Mouse (Mus musculus): ENCODE measurements around the gene Clec16a. TPM values are rescaled to one million over a fixed set of nuclear protein-coding genes. Genes with fewer than 3 reads are reported as not detected.

Gene Clec16a
- polyA plus RNA-seq, 1 experiment from 2014 or later: 13.9 TPM

DNA sequence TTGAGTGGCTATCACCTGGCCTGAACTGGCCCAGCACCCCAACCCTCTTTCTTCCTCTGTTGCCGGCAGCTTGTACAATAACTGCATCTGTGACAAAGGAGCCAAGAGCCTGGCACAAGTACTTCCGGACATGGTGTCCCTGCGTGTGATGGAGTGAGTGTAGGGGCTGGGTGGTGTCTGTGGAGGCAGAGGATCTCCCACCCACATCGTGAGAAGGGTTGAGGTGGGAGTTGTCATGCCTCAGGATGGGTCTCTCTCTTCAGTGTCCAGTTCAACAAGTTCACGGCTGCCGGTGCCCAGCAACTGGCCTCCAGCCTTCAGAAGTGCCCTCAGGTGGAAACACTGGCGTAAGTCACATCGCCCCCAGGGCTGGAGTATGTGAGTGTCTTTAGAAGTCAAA, 21.5 kb upstream of the Clec16a start:
- H3K36me3 ChIP-seq (ENCODE audit: inconsistent target): no peaks in the 10 kb centered on the region
- no peak overlapping the region for H3K27ac ChIP-seq
- 95% methylated on average over 8 of the region's 8 CpGs for WGBS (ENCODE audit: missing documents)
- no peaks in the 10 kb centered on the region for H3K79me2 ChIP-seq (ENCODE audit: inconsistent target)
- no peak overlapping the region for H3K4me3 ChIP-seq (ENCODE audit: inconsistent target)

- H3K4me3 ChIP-seq (ENCODE audit: inconsistent target): no peak overlapping the region
- no peaks in the 10 kb centered on the region for H3K36me3 ChIP-seq (ENCODE audit: inconsistent target)
- no peak overlapping the region for H3K27ac ChIP-seq
- H3K79me2 ChIP-seq (ENCODE audit: inconsistent target): no peaks in the 10 kb centered on the region
- WGBS (ENCODE audit: missing documents): 27% methylated on average over 4 of the region's 4 CpGs
Measured at GRCm38 (mm10) chr16:10524866-10525609, 20.1 kb upstream of the Clec16a start.

DNA sequence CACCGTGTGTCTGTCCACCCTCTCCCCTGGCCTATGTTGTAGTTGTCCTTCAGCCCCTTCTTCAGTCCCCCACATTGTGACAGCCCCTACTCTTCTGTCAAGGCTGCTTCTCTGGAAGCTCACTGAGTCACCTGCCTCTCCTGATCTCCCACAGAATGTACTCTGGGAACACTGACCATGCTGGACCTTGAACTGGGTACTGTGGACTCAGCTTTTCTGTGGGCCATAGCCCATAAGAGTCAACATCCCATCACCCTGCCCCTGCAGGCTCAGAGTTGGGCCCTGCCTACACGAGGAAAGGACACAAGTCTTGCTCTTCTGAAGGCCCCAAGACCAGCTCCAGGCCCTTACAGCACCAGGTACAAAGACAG, 19.5 kb upstream of the Clec16a start:
- no peaks in the 10 kb centered on the region for H3K36me3 ChIP-seq (ENCODE audit: inconsistent target)
- H3K79me2 ChIP-seq (ENCODE audit: inconsistent target): no peaks in the 10 kb centered on the region
- WGBS (ENCODE audit: missing documents): 65% methylated on average over 2 of the region's 2 CpGs
- no peak overlapping the region for H3K4me3 ChIP-seq (ENCODE audit: inconsistent target)
- H3K27ac ChIP-seq: no peak overlapping the region

DNA sequence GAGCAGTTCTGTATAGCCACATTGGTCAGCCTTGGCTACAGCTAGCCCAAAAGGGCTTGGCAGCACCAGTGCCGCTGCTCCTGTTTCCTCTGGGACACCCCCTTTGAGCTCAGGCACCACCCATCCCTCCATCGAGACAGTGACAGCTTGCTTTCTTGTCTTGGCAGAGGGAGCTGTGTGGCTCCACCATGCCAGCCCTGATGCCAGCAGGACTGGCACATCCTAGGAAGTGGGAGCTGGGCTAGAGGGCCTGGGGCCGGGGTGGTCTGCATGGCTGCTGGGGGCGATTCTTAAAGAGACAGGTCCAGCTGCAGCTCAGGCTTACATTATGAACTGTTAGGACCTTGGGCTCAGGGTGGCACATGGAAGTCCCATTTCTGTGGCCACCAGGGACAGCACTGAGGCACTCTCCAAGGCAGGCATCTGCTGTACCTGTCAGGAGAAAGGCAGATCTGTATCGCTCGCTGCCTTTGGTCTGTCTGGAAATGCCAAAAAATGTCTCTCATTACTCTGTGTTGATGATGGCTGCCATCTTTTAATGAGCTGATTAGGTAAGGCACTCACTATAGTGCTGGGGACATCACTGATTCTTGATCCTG, 18.0 kb upstream of the Clec16a start:
- no peak overlapping the region for H3K4me3 ChIP-seq (ENCODE audit: inconsistent target)
- H3K79me2 ChIP-seq (ENCODE audit: inconsistent target): no peaks in the 10 kb centered on the region
- WGBS (ENCODE audit: missing documents): 83% methylated on average over 6 of the region's 6 CpGs
- no peaks in the 10 kb centered on the region for H3K36me3 ChIP-seq (ENCODE audit: inconsistent target)
- no peak overlapping the region for H3K27ac ChIP-seq

- H3K27ac ChIP-seq: no peak overlapping the region
- no peaks in the 10 kb centered on the region for H3K79me2 ChIP-seq (ENCODE audit: inconsistent target)
- H3K36me3 ChIP-seq (ENCODE audit: inconsistent target): no peaks in the 10 kb centered on the region
- 100% methylated on average over 3 of the region's 3 CpGs for WGBS (ENCODE audit: missing documents)
- H3K4me3 ChIP-seq (ENCODE audit: inconsistent target): no peak overlapping the region
Measured at GRCm38 (mm10) chr16:10528382-10528781, 16.8 kb upstream of the Clec16a start.

GRCm38 (mm10) chr16:10530179-10530578, 15.0 kb upstream of the Clec16a start:
- H3K36me3 ChIP-seq (ENCODE audit: inconsistent target): no peaks in the 10 kb centered on the region
- H3K4me3 ChIP-seq (ENCODE audit: inconsistent target): no peak overlapping the region
- no peaks in the 10 kb centered on the region for H3K79me2 ChIP-seq (ENCODE audit: inconsistent target)
- H3K27ac ChIP-seq: no peak overlapping the region
- WGBS (ENCODE audit: missing documents): 99% methylated on average over 4 of the region's 4 CpGs

DNA sequence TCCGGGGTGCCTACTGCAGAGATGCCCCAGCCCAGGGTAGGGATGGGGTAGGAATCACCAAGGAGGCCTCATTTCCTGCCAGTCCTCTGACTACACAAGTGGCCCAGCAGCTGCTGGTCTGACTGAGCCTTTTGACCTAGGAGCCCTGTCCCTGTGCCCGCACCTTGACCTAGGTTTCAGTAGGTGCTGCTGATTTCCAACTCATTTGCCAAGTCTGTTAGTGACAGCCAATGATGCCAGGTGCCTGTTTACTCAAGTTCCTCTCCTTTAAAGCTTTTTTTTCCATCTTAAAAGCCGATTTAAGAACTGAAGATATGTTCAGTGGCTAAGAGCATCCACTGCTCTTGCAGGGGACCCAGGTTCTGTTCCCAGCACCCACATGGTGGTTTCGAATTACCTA, 11.4 kb upstream of the Clec16a start:
- 91% methylated on average over 3 of the region's 4 CpGs for WGBS (ENCODE audit: missing documents)
- Histone ChIP-seq H3K79me2 (ENCODE audit: inconsistent target) (no peaks in the 10 kb centered on the region), H3K4me3 (ENCODE audit: inconsistent target) (no peak overlapping the region), H3K27ac (no peak overlapping the region), H3K36me3 (ENCODE audit: inconsistent target) (no peaks in the 10 kb centered on the region)

DNA sequence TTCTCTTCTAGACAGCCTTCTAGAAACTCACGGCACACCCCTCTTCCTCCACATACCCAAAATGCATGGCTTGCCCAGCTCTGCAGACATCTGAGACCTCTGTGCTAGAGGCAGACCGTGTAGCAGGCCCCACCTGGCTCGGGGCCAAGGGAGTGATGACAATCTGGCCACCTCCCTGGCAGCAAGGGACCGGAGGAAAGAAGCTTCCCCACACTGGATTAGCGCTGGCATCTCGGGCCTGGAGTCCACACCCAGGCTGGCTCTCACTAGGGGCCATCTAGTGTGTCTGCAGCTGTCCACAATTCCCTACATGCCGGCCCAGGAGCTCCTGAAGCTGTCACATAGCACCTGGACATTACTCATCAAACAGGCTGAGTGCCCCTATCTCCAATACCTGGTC, 10.6 kb upstream of the Clec16a start:
- no peak overlapping the region for H3K27ac ChIP-seq
- no peaks in the 10 kb centered on the region for H3K79me2 ChIP-seq (ENCODE audit: inconsistent target)
- no peaks in the 10 kb centered on the region for H3K36me3 ChIP-seq (ENCODE audit: inconsistent target)
- H3K4me3 ChIP-seq (ENCODE audit: inconsistent target): no peak overlapping the region
- 92% methylated on average over 7 of the region's 7 CpGs for WGBS (ENCODE audit: missing documents)

GRCm38 (mm10) chr16:10536323-10536722, 8.8 kb upstream of the Clec16a start:
- H3K79me2 ChIP-seq (ENCODE audit: inconsistent target): no peaks in the 10 kb centered on the region
- no peaks in the 10 kb centered on the region for H3K36me3 ChIP-seq (ENCODE audit: inconsistent target)
- H3K4me3 ChIP-seq (ENCODE audit: inconsistent target): no peak overlapping the region
- no peak overlapping the region for H3K27ac ChIP-seq
- WGBS (ENCODE audit: missing documents): 54% methylated on average over 5 of the region's 5 CpGs

GRCm38 (mm10) chr16:10536961-10537360, 8.2 kb upstream of the Clec16a start:
- Histone ChIP-seq H3K27ac (no peak overlapping the region), H3K79me2 (ENCODE audit: inconsistent target) (no peaks in the 10 kb centered on the region), H3K4me3 (ENCODE audit: inconsistent target) (no peak overlapping the region), H3K36me3 (ENCODE audit: inconsistent target) (no peaks in the 10 kb centered on the region)
- 90% methylated on average over 3 of the region's 3 CpGs for WGBS (ENCODE audit: missing documents)

DNA sequence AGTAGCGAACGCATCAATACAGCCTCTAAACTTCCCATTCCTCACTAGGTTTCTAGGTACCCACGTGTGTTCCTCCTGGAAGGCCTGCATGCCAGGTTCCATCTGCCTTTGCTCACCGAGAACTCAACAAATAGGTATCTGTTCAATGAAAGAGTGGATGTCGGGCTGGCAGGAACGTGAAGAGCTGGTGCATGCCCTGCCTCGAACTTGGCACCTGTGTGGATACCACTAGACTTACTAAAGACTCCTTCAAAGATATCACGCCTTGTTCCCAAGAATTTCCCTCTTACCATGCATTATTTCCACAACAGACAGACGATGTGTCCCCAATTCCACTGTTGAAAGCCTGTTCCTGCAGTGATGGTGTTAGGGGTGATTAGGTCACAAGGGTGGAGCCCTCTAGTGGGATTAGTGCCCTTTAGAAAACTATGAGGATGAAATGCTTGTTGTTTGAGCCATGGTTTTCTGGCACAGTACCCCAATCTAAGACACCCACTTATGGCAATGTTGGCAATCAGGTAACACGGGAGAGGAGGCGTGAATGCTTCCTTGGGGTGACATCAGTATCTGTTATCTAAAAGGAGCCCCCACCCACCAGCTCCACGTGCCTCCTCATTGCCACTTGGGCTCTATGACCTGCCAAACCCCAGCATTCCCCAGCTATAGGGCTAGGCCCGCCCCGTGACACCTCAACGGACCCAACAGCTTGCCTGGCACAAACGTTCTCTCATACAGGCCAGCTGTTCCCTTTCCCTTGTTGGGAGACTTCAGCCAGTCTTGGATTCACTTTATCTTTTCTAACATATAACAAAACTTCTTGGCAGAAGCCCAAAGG, 4.2 kb upstream of the Clec16a start:
- 70% methylated on average over 16 of the region's 16 CpGs for WGBS (ENCODE audit: missing documents)
- Histone ChIP-seq H3K36me3 (ENCODE audit: inconsistent target) (no peaks in the 10 kb centered on the region), H3K79me2 (ENCODE audit: inconsistent target) (no peaks in the 10 kb centered on the region), H3K27ac (no peak overlapping the region), H3K4me3 (ENCODE audit: inconsistent target) (no peak overlapping the region)

- Histone ChIP-seq H3K79me2 (ENCODE audit: inconsistent target) (no peaks in the 10 kb centered on the region; the same call in 1 of the 2 replicates), H3K36me3 (ENCODE audit: inconsistent target) (no peaks in the 10 kb centered on the region), H3K27ac (no peak overlapping the region), H3K4me3 (ENCODE audit: inconsistent target) (peak overlapping the region; percentile 37; the same call in 1 of the 2 replicates)
- 28% methylated on average over 7 of the region's 7 CpGs for WGBS (ENCODE audit: missing documents)
Measured at GRCm38 (mm10) chr16:10541598-10541930, 3.6 kb upstream of the Clec16a start.

DNA sequence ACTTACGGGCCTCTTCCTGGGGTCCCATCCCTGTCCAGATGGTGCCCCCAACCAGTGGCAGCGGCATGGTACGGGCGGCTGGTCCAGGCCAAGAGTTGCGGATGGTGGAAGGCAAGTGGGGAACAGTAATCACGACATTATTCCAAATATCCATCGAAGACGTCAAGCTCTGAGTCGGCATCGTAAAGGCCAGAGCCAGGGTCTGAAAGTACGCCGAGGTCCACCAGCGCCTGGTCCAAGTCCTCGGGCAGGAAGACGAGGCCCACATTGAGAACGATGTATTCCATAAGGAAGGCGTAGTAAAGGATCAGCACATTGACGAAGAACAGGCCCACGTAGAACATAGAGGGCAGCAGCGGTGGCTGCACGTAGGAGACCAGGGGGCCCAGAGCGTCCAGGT, 2.9 kb upstream of the Clec16a start:
- 3% methylated on average over 21 of the region's 22 CpGs for WGBS (ENCODE audit: missing documents)
- peaks cover 6% of the 10 kb centered on the region; the same call in 1 of the 2 replicates for H3K79me2 ChIP-seq (ENCODE audit: inconsistent target)
- H3K36me3 ChIP-seq (ENCODE audit: inconsistent target): no peaks in the 10 kb centered on the region
- H3K4me3 ChIP-seq (ENCODE audit: inconsistent target): peak overlapping the region; percentile 37
- no peak overlapping the region for H3K27ac ChIP-seq

DNA sequence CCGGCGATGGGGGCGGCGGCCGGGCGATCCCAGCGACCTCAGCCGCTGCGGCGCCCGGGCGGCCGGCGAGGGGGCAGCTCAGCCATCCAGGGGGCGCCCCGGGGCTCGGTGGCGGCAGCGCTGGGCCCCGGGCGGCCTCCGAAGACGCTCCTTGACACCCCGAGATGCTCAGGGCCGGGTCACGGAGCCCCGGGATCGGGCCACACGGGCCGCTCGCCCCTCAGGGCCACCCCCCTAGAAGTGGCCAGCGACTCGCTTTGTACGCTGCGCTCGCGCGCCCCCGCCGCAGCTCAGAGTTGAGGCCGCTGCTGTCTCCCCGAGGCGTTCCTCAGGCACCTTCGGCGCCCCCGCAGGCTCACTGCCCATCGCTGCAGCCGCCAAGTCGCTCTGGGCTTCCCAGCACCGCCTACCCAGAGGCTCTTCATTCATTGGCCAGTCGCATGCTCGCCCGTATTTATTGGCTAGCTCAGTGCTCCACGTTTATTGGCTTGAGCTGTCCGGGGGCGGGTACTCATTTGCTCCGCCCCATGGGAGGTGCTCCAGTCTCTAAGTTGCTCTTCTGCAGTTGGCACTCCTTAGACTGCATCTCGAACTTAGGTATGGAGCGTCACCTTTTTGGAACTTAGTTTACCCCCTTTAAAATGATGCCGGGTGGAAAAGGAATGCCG, 2.3 kb upstream of the Clec16a start, which contains the start of gene Dexi:
Dexi (minus strand) TSS at position 357 of the 668 bp plus-strand sequence.
- H3K36me3 ChIP-seq (ENCODE audit: inconsistent target): no peaks in the 10 kb centered on the region
- H3K79me2 ChIP-seq (ENCODE audit: inconsistent target): peaks cover 11% of the 10 kb centered on the region; the same call in 1 of the 2 replicates
- WGBS (ENCODE audit: missing documents): under 1% methylated on average over 56 of the region's 61 CpGs
- H3K27ac ChIP-seq: no peak within 1 kb of the TSS
- H3K4me3 ChIP-seq (ENCODE audit: inconsistent target): peak within 1 kb of the TSS; percentile 37
